Mouse (Mus musculus): ENCODE data around the gene Commd1. TPM values are rescaled to one million over a fixed set of nuclear protein-coding genes. Genes with fewer than 3 reads are reported as not detected.
A peak's percentile ranks its signal among the peaks of the same experiment; 100 is the strongest.

Commd1 gene
- polyA plus RNA-seq, 1 experiment from 2014 or later = 444 TPM

- Histone ChIP-seq H3K4me3 (ENCODE audit: low read depth, low read length) (no peak overlapping the region), H3K9ac (replicated peaks; ENCODE audit: low read depth, low read length) (no peak overlapping the region), H3K4me2 (replicated peaks; ENCODE audit: low read depth, low read length) (no peak overlapping the region), H3K36me3 (ENCODE audit: control insufficient read depth, insufficient read depth, low read length) (no peaks in the 10 kb centered on the region), H3K4me1 (ENCODE audit: control insufficient read depth, insufficient read depth, low read length) (no peaks in the 10 kb centered on the region), H3K27ac (ENCODE audit: low read length) (no peak overlapping the region), H3K27me3 (ENCODE audit: control insufficient read depth, insufficient read depth, low read length) (no peaks in the 10 kb centered on the region), H3K9me3 (ENCODE audit: control insufficient read depth, low read depth, low read length) (no peaks in the 10 kb centered on the region)
- no peak for ATAC-seq (ENCODE audit: insufficient number of reproducible peaks, insufficient read depth, low FRiP score, low read depth)
- 76% methylated on average over 8 of the region's 8 CpGs for WGBS
Measured at GRCm38 (mm10) chr11:22864305-22865060, 117.7 kb downstream of the Commd1 start.

- no peaks in the 10 kb centered on the region for H3K4me1 ChIP-seq (ENCODE audit: control insufficient read depth, insufficient read depth, low read length)
- ATAC-seq (ENCODE audit: insufficient number of reproducible peaks, insufficient read depth, low FRiP score, low read depth) = no peak
- 51% methylated on average over 4 of the region's 4 CpGs for WGBS
- no peak overlapping the region for H3K4me3 ChIP-seq (ENCODE audit: low read depth, low read length)
- peaks cover 3% of the 10 kb centered on the region; the same call in 1 of the 2 replicates for H3K27me3 ChIP-seq (ENCODE audit: control insufficient read depth, insufficient read depth, low read length)
- no peaks in the 10 kb centered on the region for H3K9me3 ChIP-seq (ENCODE audit: control insufficient read depth, low read depth, low read length)
- H3K36me3 ChIP-seq (ENCODE audit: control insufficient read depth, insufficient read depth, low read length) = no peaks in the 10 kb centered on the region
- H3K27ac ChIP-seq (ENCODE audit: low read length) = no peak overlapping the region
- no peak overlapping the region for H3K4me2 ChIP-seq (replicated peaks; ENCODE audit: low read depth, low read length)
- no peak overlapping the region for H3K9ac ChIP-seq (replicated peaks; ENCODE audit: low read depth, low read length)
Measured at GRCm38 (mm10) chr11:22863581-22863980, 118.6 kb downstream of the Commd1 start.

- H3K4me1 ChIP-seq (ENCODE audit: control insufficient read depth, insufficient read depth, low read length) = no peaks in the 10 kb centered on the region
- H3K9ac ChIP-seq (replicated peaks; ENCODE audit: low read depth, low read length) = no peak overlapping the region
- H3K27ac ChIP-seq (ENCODE audit: low read length) = no peak overlapping the region
- H3K4me2 ChIP-seq (replicated peaks; ENCODE audit: low read depth, low read length) = 0 out of 2 replicates have a peak overlapping the region, but pooled peaks have one; percentile 8
- H3K36me3 ChIP-seq (ENCODE audit: control insufficient read depth, insufficient read depth, low read length) = no peaks in the 10 kb centered on the region
- ATAC-seq (ENCODE audit: insufficient number of reproducible peaks, insufficient read depth, low FRiP score, low read depth) = no peak
- peaks cover 3% of the 10 kb centered on the region; the same call in 1 of the 2 replicates for H3K27me3 ChIP-seq (ENCODE audit: control insufficient read depth, insufficient read depth, low read length)
- no peaks in the 10 kb centered on the region for H3K9me3 ChIP-seq (ENCODE audit: control insufficient read depth, low read depth, low read length)
- H3K4me3 ChIP-seq (ENCODE audit: low read depth, low read length) = no peak overlapping the region
- 46% methylated on average over 4 of the region's 4 CpGs for whole genome bisulfite sequencing
Measured at GRCm38 (mm10) chr11:22861315-22861714, 120.9 kb downstream of the Commd1 start.

GRCm38 (mm10) chr11:22860335-22861227 lies 121.6 kb downstream of the Commd1 start, which contains the start of gene B3gnt2:
B3gnt2 (minus strand) TSS chr11:22860961.
- Histone ChIP-seq H3K9ac (replicated peaks; ENCODE audit: low read depth, low read length) (peak within 1 kb of the TSS; percentile 69), H3K36me3 (ENCODE audit: control insufficient read depth, insufficient read depth, low read length) (no peaks in the 10 kb centered on the region), H3K27me3 (ENCODE audit: control insufficient read depth, insufficient read depth, low read length) (peaks cover 3% of the 10 kb centered on the region; the same call in 1 of the 2 replicates), H3K4me2 (replicated peaks; ENCODE audit: low read depth, low read length) (peak within 1 kb of the TSS; percentile 81), H3K4me1 (ENCODE audit: control insufficient read depth, insufficient read depth, low read length) (no peaks in the 10 kb centered on the region), H3K9me3 (ENCODE audit: control insufficient read depth, low read depth, low read length) (no peaks in the 10 kb centered on the region), H3K4me3 (ENCODE audit: low read depth, low read length) (peak within 1 kb of the TSS; percentile 72), H3K27ac (ENCODE audit: low read length) (peak within 1 kb of the TSS; percentile 52; the same call in 1 of the 2 replicates)
- ATAC-seq (ENCODE audit: insufficient number of reproducible peaks, insufficient read depth, low FRiP score, low read depth) = peak; percentile 42; the same call in 1 of the 2 replicates
- 3% methylated on average over 41 of the region's 41 CpGs for WGBS

- peaks cover 3% of the 10 kb centered on the region; the same call in 1 of the 2 replicates for H3K27me3 ChIP-seq (ENCODE audit: control insufficient read depth, insufficient read depth, low read length)
- H3K27ac ChIP-seq (ENCODE audit: low read length) = peak overlapping the region; percentile 52
- H3K4me2 ChIP-seq (replicated peaks; ENCODE audit: low read depth, low read length) = peak overlapping the region; percentile 81
- ATAC-seq (ENCODE audit: insufficient number of reproducible peaks, insufficient read depth, low FRiP score, low read depth) = peak; percentile 93
- H3K9ac ChIP-seq (replicated peaks; ENCODE audit: low read depth, low read length) = peak overlapping the region; percentile 69
- no peaks in the 10 kb centered on the region for H3K36me3 ChIP-seq (ENCODE audit: control insufficient read depth, insufficient read depth, low read length)
- H3K4me3 ChIP-seq (ENCODE audit: low read depth, low read length) = peak overlapping the region; percentile 72
- H3K9me3 ChIP-seq (ENCODE audit: control insufficient read depth, low read depth, low read length) = no peaks in the 10 kb centered on the region
- no peaks in the 10 kb centered on the region for H3K4me1 ChIP-seq (ENCODE audit: control insufficient read depth, insufficient read depth, low read length)
- under 1% methylated on average over 55 of the region's 55 CpGs for WGBS
Measured at GRCm38 (mm10) chr11:22859633-22860334, 122.4 kb downstream of the Commd1 start.

GRCm38 (mm10) chr11:22859301-22859632 lies 122.9 kb downstream of the Commd1 start:
- peak overlapping the region; percentile 72 for H3K4me3 ChIP-seq (ENCODE audit: low read depth, low read length)
- no peaks in the 10 kb centered on the region for H3K9me3 ChIP-seq (ENCODE audit: control insufficient read depth, low read depth, low read length)
- no peaks in the 10 kb centered on the region for H3K36me3 ChIP-seq (ENCODE audit: control insufficient read depth, insufficient read depth, low read length)
- peak; percentile 72 for ATAC-seq (ENCODE audit: insufficient number of reproducible peaks, insufficient read depth, low FRiP score, low read depth)
- peak overlapping the region; percentile 81 for H3K4me2 ChIP-seq (replicated peaks; ENCODE audit: low read depth, low read length)
- WGBS = under 1% methylated on average over 25 of the region's 41 CpGs
- peak overlapping the region; percentile 69 for H3K9ac ChIP-seq (replicated peaks; ENCODE audit: low read depth, low read length)
- H3K4me1 ChIP-seq (ENCODE audit: control insufficient read depth, insufficient read depth, low read length) = no peaks in the 10 kb centered on the region
- peak overlapping the region; percentile 52 for H3K27ac ChIP-seq (ENCODE audit: low read length)
- H3K27me3 ChIP-seq (ENCODE audit: control insufficient read depth, insufficient read depth, low read length) = peaks cover 3% of the 10 kb centered on the region; the same call in 1 of the 2 replicates

- 0 out of 2 replicates have a peak, but pooled peaks have one; percentile 20 for ATAC-seq (ENCODE audit: insufficient number of reproducible peaks, insufficient read depth, low FRiP score, low read depth)
- Histone ChIP-seq H3K4me3 (ENCODE audit: low read depth, low read length) (peak overlapping the region; percentile 72), H3K4me1 (ENCODE audit: control insufficient read depth, insufficient read depth, low read length) (no peaks in the 10 kb centered on the region), H3K4me2 (replicated peaks; ENCODE audit: low read depth, low read length) (peak overlapping the region; percentile 81), H3K9ac (replicated peaks; ENCODE audit: low read depth, low read length) (peak overlapping the region; percentile 69), H3K9me3 (ENCODE audit: control insufficient read depth, low read depth, low read length) (no peaks in the 10 kb centered on the region), H3K27ac (ENCODE audit: low read length) (peak overlapping the region; percentile 52), H3K36me3 (ENCODE audit: control insufficient read depth, insufficient read depth, low read length) (no peaks in the 10 kb centered on the region), H3K27me3 (ENCODE audit: control insufficient read depth, insufficient read depth, low read length) (peaks cover 3% of the 10 kb centered on the region; the same call in 1 of the 2 replicates)
- WGBS = 3% methylated on average over 50 of the region's 50 CpGs
Measured at GRCm38 (mm10) chr11:22858441-22859300, 123.5 kb downstream of the Commd1 start.

Measured in stomach, embryonic 14.5 days (tissue).